Mouse (Mus musculus) liver, postnatal 0 days (tissue): ENCODE measurements around the gene Myom1.

Experiments
- CTCF ChIP-seq: sonication (generic); IDR thresholded peaks from 2 replicates; pipeline ENCODE4 v1.5.1; 2016; ENCODE audit warnings: antibody characterized with exemption, low read depth
- EP300 ChIP-seq: IDR thresholded peaks from 2 replicates; pipeline ENCODE4 v1.6.1; 2016; ENCODE audit warnings: antibody characterized with exemption, low read depth, mild to moderate bottlenecking

GRCm38 (mm10) chr17:71040582-71040880 is 38.1 kb downstream of the Myom1 start:
- TF ChIP-seq CTCF (no peak), EP300 (no peak)
